In genomic region chr2:126041237-126041636, GRCm38 (mm10) we compare ENCODE assay signal across 29 mouse cellular contexts. TPM values are rescaled to one million over a fixed set of nuclear protein-coding genes. Genes with fewer than 3 reads are reported as not detected.
"Had no signal": no experiment of that assay in that cellular context is flagged by ENCODE, and none has a peak within 500 bp of the region (broad histone marks: within the 10 kb centered on the region; RNA-seq: fewer than 3 reads in every experiment).

No protein-coding gene starts in this region.

- H3K27me3 ChIP-seq: heart, embryonic 13.5 days; heart, embryonic 15.5 days; hindbrain, embryonic 13.5 days; hindbrain, embryonic 15.5 days; kidney, embryonic 15.5 days; limb, embryonic 12.5 days; limb, embryonic 15.5 days; liver, embryonic 12.5 days had no signal

- ATAC-seq: hindbrain, postnatal 0 days; intestine, embryonic 16.5 days; liver, embryonic 12.5 days had no signal

- H3K4me1 ChIP-seq: hindbrain, embryonic 15.5 days; kidney, embryonic 15.5 days; limb, embryonic 12.5 days; liver, embryonic 12.5 days had no signal

- DNase-seq: gastrocnemius, postnatal 14 days; gastrocnemius, postnatal 36 days; heart, adult 2 months; heart, postnatal 14 days; heart, postnatal 36 days; kidney, adult 11 months; kidney, adult 2 months; kidney, adult 9 months; kidney, postnatal 14 days; kidney, postnatal 36 days; layer of hippocampus, adult 9-11 months; layer of hippocampus, postnatal 36 days; left cerebral cortex, postnatal 4 days had no signal

- H3K9ac ChIP-seq: heart, embryonic 13.5 days; heart, embryonic 15.5 days; hindbrain, embryonic 13.5 days; hindbrain, embryonic 15.5 days; kidney, embryonic 15.5 days; limb, embryonic 12.5 days; limb, embryonic 15.5 days; liver, embryonic 12.5 days; liver, embryonic 14.5 days had no signal

- H3K9me3 ChIP-seq: heart, embryonic 13.5 days; heart, embryonic 15.5 days; hindbrain, embryonic 13.5 days; hindbrain, embryonic 15.5 days; kidney, embryonic 15.5 days; limb, embryonic 12.5 days; limb, embryonic 15.5 days; liver, embryonic 12.5 days had no signal

- H3K27ac ChIP-seq: heart, embryonic 13.5 days; heart, embryonic 15.5 days; hindbrain, embryonic 13.5 days; hindbrain, embryonic 15.5 days; hindbrain, postnatal 0 days; kidney, embryonic 15.5 days; kidney, postnatal 0 days; limb, embryonic 12.5 days; limb, embryonic 15.5 days; liver, embryonic 12.5 days; liver, embryonic 14.5 days had no signal

- H3K36me3 ChIP-seq: heart, embryonic 13.5 days; heart, embryonic 15.5 days; hindbrain, embryonic 13.5 days; hindbrain, embryonic 15.5 days; kidney, embryonic 15.5 days; limb, embryonic 12.5 days; limb, embryonic 15.5 days; liver, embryonic 12.5 days had no signal

- H3K4me3 ChIP-seq: heart, adult 2 months; heart, embryonic 13.5 days; heart, embryonic 15.5 days; hindbrain, embryonic 13.5 days; hindbrain, embryonic 15.5 days; kidney, embryonic 15.5 days; limb, embryonic 12.5 days; limb, embryonic 15.5 days; liver, embryonic 12.5 days had no signal

- H3K4me2 ChIP-seq: heart, embryonic 11.5 days; heart, embryonic 13.5 days; heart, embryonic 15.5 days; hindbrain, embryonic 13.5 days; hindbrain, embryonic 15.5 days; kidney, embryonic 15.5 days; limb, embryonic 12.5 days; limb, embryonic 15.5 days; liver, embryonic 12.5 days had no signal

RNA-seq across cellular contexts. Expression of gene Fgf7, which starts 6.8 kb away (rescaled TPM):
- total RNA-seq: hematopoietic stem cell, adult 5-6 weeks; left cerebral cortex, postnatal 25 days; liver, adult 2 months had no signal
- polyA plus RNA-seq: liver, adult 2 months; liver, embryonic 12.5 days had no signal
